In genomic region chr14:8186278-8187045, GRCm38 (mm10) we compare ENCODE assay signal across 9 mouse cellular contexts. TPM values are rescaled to one million over a fixed set of nuclear protein-coding genes. Genes with fewer than 3 reads are reported as not detected.
A peak's percentile ranks its signal among the peaks of the same experiment; 100 is the strongest.
DNase-seq lines count a peak whose midpoint lies in the region.
"Had no signal": no experiment of that assay in that cellular context is flagged by ENCODE, and none has a peak within 500 bp of the region (broad histone marks: within the 10 kb centered on the region; RNA-seq: fewer than 3 reads in every experiment).

No protein-coding gene starts in this region.

- peak; percentile 38 for DNase-seq in kidney, adult 9 months
- DNase-seq in kidney, adult 11 months = no peak
- peak; percentile 49 for DNase-seq in adrenal gland, postnatal 10 days
- peak; percentile 73 to 87 for DNase-seq in frontal cortex, adult 2 months (ENCODE audit: extremely low spot score in 1 of 2, low spot score in 1 of 2)
- DNase-seq in left cerebral cortex, postnatal 25 days (ENCODE audit: low spot score in 2 of 2) = peak; percentile 75 to 96
- DNase-seq in cerebellum, postnatal 10 days = no peak
- DNase-seq in cerebellum, postnatal 4 days (ENCODE audit: low spot score in 2 of 2) = no peak
- DNase-seq: gastrocnemius, adult 2 months; thymus, adult 18-20 months had no signal

- intact Hi-C loops in left cerebral cortex, postnatal 25 days (cut with DNase I) = loop anchor here (1.0 kb wide), 1 partner anchor 23 kb away; no protein-coding TSS in a partner anchor

RNA-seq across cellular contexts. Expression of gene Pdhb, which starts 13.6 kb away (rescaled TPM):
- 100 to 1,000 TPM; 530 to 551 TPM for total RNA-seq in adrenal gland, postnatal 10 days (2021)
- 220 and 233 TPM in 2 replicates for polyA plus RNA-seq in frontal cortex, adult 2 months (2012; rRNA removed)
- total RNA-seq in left cerebral cortex, postnatal 25 days (2021) = 100 to 1,000 TPM; 178 to 185 TPM

RNA-seq across cellular contexts. Expression of gene Kctd6, which starts 27.5 kb away (rescaled TPM):
- 10 to 100 TPM; 13.5 to 14.3 TPM for total RNA-seq in adrenal gland, postnatal 10 days (2021)
- 35.9 and 36.3 TPM in 2 replicates for polyA plus RNA-seq in frontal cortex, adult 2 months (2012; rRNA removed)
- 10 to 100 TPM; 40.5 to 43.5 TPM for total RNA-seq in left cerebral cortex, postnatal 25 days (2021)

Comparison
In these comparisons a context has a peak if more than half of its experiments do, and no peak if none do; other contexts are left out.
1. DNase-seq: peak in kidney, adult 9 months (single experiment), adrenal gland, postnatal 10 days (single experiment), frontal cortex, adult 2 months (2 of 2) and left cerebral cortex, postnatal 25 days (2 of 2); none in kidney, adult 11 months (single experiment), cerebellum, postnatal 10 days (0 of 2) and cerebellum, postnatal 4 days (0 of 2).